Mouse (Mus musculus): ENCODE measurements at regions not wholly inside any gene's neighbourhood (a gene's known extent, or its start where the extent isn't known, plus 50 kb on each side); places are given as distances from the start of the nearest gene placed in this dataset.
A peak's percentile ranks its signal among the peaks of the same experiment; 100 is the strongest.
"Not testable (repeated sequence)": the region's sequence is repeated elsewhere in the genome, so short reads cannot be mapped to it uniquely, and the experiment has no call there.

- DNase-seq (ENCODE audit: low spot score) = peak; percentile 92
Observed at GRCm38 (mm10) chr2:147307488-147308386, 54.0 kb upstream of the Pax1 start.

DNA sequence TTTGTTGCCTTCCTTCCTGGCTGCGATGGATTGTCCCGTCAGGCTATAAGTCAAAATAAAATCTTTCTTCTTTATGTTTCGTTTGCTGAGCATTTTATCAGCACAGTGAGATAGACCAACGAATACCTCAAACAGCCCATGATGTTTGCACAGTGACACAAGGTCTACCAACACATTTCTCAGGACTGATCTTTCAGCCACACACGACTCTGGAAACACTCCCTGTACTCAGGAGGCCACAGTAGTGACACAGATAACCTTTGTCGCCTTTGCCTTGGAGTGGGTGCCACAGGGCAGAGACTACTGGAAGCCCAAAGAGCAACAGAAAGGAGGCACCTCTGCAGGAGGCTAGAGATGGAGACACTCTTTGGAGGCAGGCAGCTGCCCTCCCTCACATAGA is 55.0 kb upstream of the Pax1 start:
- no peak for DNase-seq (ENCODE audit: low spot score)

GRCm38 (mm10) chr2:147305262-147305661 is 56.5 kb upstream of the Pax1 start:
- peak; percentile 78 for DNase-seq (ENCODE audit: low spot score)

- DNase-seq (ENCODE audit: low spot score) = no peak
Observed at GRCm38 (mm10) chr2:147300503-147300902, 61.2 kb upstream of the Pax1 start.

DNA sequence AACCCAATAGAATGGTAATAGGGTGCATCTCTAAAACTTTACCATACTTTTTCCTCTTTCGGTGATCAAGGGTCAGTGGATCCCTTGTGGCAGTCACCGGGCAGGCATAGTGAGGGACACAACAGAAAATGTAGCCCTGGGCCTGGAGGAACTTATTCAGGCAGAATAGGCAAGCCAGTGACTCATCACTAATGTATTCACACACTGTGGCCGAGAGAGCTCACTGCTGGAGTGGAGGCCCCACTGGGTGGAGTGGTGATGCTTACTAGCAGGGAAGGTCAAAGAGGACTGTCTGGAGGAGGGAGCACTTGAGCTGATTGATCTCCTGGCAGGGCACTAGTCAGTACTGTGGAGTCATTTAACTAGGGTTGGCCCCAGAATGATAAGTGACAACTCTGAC is 62.4 kb upstream of the Pax1 start:
- no peak for DNase-seq (ENCODE audit: low spot score)

GRCm38 (mm10) chr2:147298499-147298896 is 63.2 kb upstream of the Pax1 start:
- no peak for DNase-seq (ENCODE audit: low spot score)

GRCm38 (mm10) chr2:147297876-147298498 is 63.7 kb upstream of the Pax1 start:
- DNase-seq (ENCODE audit: low spot score) = no peak

- not testable (repeated sequence) for DNase-seq (ENCODE audit: low spot score)
Observed at GRCm38 (mm10) chr2:147294926-147295325, 66.8 kb upstream of the Pax1 start.

DNA sequence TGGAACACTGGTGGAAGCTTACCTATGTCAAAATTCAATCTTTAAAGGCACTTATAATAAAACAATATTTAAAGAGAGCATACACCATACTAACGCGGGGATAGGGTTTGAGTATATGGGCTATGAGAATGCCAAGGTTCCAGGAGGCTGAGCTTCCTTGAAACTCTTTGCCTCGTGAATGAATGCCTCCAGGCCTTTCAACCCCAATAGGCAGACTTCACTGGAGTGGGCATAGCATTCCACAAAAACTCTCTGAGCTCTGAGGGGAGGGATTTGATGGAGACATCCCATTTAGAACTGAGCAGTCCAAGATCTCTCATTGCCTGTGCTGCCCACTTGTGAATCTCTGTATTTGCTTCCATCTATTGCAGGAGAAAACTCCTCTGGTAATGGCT is 68.4 kb upstream of the Pax1 start:
- DNase-seq (ENCODE audit: low spot score) = no peak

DNA sequence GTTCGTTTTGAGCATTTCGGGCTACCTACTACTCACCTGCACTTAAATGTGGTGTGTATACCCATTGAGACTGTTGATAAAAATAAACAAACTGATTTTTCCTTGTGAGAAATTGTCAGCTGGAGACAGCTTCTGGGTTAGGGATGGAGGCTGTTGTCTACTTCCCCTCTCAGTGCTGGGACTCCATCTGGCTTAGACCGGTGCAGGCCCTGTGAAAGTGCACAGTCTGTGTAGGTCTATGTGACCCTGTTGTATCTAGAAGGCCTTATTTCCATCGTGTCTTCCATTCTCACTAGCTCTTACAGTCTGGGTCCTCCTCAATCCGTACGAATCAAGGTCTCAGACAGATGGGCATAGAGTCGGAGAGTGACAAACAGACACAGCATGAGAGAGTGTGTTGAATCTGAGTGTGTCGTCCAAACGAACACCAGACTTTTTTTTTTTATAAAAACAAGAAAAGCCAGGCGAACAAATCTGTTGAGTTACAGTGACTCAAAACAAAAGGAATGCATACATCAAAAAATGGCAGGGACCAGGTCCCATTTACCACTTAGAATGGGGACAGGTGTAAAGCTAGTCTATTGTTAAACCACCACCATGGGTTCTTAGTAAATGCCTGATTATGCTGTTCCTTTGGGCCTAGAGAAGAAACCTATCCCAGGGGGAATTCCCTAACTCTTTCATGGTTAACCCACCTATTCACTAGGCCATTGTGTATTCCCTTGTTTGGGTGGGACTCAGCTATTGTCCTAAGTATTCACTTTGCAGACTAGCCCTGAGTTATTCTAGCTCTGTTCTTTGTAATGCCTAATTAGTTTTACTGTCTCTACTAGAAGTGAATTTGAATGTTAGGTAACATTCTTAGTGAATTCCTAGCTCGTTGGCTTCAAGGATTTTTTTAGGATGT is 69.1 kb upstream of the Pax1 start:
- no peak for DNase-seq (ENCODE audit: low spot score)

GRCm38 (mm10) chr2:147283390-147283789 is 78.3 kb upstream of the Pax1 start:
- no peak for DNase-seq (ENCODE audit: low spot score)

- no peak for DNase-seq (ENCODE audit: low spot score)
Observed at GRCm38 (mm10) chr2:147277636-147278035, 83.6 kb upstream of the Nkx2-2 start.

DNA sequence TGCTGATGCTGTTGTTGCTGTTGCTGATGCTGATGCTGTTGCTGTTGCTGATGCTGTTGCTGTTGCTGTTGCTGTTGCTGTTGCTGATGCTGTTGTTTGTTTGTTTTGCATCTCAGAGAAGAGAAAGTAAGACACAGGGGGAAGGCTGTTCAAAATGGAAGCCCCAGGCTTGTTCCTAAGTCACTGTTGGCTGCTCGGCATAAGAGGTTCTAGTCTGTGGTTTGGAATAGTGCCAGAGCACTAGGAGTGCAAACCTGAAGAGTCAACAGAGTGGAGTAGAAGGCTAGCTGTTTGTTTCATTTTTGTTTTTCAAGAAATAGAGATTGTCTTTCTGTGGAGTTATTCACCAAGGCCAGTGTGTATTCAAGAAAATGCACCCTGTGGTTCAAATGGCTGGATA is 75.1 kb upstream of the Nkx2-2 start:
- DNase-seq (ENCODE audit: low spot score) = no peak

- DNase-seq (ENCODE audit: low spot score) = no peak
Observed at GRCm38 (mm10) chr2:147267901-147268300, 73.9 kb upstream of the Nkx2-2 start.

- no peak for DNase-seq (ENCODE audit: low spot score)
Observed at GRCm38 (mm10) chr2:147267257-147267656, 73.2 kb upstream of the Nkx2-2 start.

DNA sequence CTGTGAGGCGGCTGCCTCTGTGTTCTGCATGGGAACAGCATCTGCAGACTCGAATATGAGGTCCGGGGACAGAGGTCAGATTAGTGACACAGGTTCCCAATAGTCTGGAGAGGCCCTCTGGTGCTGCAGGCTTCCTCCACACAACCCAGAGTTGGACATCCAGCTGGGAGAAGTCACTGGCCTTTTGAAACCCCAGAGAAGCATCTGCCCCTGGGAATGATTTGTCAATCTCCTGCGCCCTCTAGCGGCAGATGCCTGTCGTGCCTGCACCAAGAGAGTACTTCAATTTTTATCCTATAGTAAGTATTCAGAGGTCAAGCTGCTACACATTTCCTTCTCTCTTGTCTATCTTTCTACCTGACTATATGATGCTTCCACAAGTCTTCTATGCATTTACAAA is 62.7 kb upstream of the Nkx2-2 start:
- peak; percentile 92 for DNase-seq (ENCODE audit: low spot score)

DNA sequence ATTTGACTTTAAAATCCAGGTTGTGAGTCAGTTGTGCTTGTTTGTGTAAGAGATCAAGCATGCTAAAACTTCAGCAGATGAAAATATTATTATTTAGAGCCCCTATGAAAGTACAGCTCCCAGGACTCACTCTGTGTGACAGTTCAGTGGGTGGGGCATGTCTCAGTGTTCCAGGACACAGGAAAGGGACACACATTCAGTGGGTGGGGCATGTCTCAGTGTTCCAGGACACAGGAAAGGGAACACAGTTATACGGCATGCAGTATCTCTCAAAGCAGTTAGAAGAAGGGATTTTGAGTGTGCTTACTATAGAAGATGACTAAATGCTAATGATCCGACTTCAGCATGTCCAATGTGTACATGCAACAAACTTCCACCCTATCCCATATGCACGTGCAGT is 60.9 kb upstream of the Nkx2-2 start:
- no peak for DNase-seq (ENCODE audit: low spot score)

GRCm38 (mm10) chr2:147254137-147254536 is 60.1 kb upstream of the Nkx2-2 start:
- DNase-seq (ENCODE audit: low spot score) = no peak

DNA sequence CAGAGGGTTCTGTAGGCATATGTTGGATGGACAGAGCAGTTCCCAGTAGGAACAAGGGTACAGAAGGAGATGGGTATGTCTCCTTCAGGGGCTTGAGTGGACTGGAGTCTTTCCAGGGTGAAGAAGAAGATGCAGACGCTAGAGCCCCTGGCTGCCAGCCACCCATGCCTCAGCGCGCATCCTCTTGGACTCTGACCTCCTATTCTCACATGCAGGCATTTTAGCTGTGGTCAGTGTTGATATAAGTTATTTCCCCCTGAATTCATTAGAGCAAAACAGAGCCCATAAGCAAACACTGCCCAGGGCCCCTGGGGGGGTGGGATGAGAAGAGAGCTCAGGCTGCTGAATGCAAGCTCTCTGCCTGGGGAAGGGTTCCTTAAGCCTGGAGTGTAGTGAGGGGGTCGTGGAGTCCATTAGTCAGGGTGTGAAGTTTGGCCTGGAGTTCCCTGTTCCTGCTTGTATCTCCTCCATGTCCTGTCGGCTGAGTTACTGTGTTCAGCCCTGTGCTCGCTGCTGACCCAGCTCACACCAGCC is 54.0 kb upstream of the Nkx2-2 start:
- DNase-seq (ENCODE audit: low spot score) = no peak

DNA sequence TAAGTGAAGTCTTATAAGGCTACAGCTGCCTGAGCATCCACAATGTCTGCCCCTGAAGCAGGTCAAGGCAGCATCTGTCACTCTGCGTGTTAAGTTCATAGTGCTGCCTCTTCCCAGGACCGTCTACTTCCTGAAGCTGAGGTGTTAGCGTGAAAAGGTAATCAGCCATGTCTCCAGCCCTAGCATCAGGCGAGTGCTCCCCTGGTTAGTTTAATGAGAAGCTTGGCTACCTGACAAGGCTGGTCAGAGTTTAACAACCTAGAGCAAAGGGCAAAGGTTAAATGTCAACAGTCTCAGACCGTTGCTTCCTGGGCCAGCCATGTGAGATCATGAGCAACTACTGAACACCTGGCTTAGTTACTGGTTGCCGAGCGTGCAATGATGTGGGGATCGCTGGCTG is 53.2 kb upstream of the Nkx2-2 start:
- DNase-seq (ENCODE audit: low spot score) = no peak

- DNase-seq (ENCODE audit: low spot score) = no peak
Observed at GRCm38 (mm10) chr2:147244406-147244805, 50.4 kb upstream of the Nkx2-2 start.
